Mouse (Mus musculus): ENCODE results near the gene Tbx6. TPM values are rescaled to one million over a fixed set of nuclear protein-coding genes. Genes with fewer than 3 reads are reported as not detected.

The Tbx6 gene
- 3.5 and 5.3 TPM in 2 replicates for polyA plus RNA-seq (2012; rRNA removed)

DNA sequence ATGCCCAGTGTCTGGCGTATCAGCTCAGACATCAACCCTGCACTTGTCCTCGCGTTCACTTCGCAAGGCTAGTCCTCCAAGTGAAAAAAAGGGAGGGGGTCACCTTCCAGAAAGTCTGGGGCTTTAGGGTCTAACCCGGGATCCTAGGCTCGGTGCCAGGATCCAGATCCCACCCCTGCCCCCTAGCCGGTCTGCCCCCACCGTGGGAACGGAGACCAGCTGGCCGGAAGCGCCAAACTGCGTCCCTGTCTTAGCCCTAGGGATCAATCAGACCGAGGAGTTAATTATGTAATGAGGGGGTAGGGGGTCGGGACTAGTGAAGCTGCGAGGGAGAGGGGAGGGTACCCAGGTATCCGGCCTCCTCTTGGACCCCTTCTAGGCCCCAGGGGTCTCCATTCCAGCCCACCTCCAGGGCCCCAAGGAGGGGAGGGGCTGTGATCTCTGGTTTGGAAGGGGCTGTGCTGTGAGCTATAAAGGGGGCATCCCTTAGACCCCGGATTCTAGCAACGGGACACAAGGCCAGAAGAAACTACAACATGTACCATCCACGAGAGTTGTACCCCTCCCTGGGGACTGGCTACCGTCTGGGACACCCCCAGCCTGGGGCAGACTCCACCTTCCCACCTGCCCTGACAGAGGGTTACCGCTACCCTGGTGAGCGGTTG, at the start of gene Tbx6:
TSS of gene Tbx6 (plus strand) at position 513 of the 665 bp plus-strand sequence.

GRCm38 (mm10) chr7:126759050-126759671, 22.1 kb upstream of the Tbx6 start, which contains the start of gene Mapk3:
Gene Mapk3, plus strand, starts transcription at chr7:126759601.

DNA sequence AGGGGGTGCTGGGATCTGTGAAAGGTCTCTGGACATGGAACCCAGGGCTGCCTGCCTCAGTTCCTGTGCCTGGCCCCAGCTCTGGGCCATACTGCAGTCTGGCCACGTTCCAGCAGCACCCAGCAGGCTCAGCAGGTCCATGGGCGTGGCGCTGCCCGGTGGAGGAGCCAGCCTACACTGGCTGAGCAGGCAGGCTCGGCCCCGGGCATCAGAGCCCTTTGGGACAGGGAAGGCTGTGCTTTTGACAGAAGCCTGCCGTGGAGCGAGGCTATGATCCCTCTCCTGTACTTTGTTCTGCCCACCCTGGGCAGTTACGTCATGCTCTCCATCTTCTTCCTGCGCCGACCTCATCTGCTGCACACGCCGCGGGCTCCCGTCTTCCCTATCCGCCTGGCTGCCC, 15.1 kb upstream of the Tbx6 start, which contains the start of gene Gdpd3:
TSS of gene Gdpd3 (plus strand) at position 134 of the 400 bp plus-strand sequence.

GRCm38 (mm10) chr7:126776598-126777057, 4.7 kb upstream of the Tbx6 start, which contains the start of gene Ypel3:
Gene Ypel3, plus strand, starts transcription at chr7:126776955.

GRCm38 (mm10) chr7:126791851-126792720, 10.8 kb downstream of the Tbx6 start, which contains the start of gene Ppp4c:
Gene Ppp4c, minus strand, starts transcription at chr7:126792496.

DNA sequence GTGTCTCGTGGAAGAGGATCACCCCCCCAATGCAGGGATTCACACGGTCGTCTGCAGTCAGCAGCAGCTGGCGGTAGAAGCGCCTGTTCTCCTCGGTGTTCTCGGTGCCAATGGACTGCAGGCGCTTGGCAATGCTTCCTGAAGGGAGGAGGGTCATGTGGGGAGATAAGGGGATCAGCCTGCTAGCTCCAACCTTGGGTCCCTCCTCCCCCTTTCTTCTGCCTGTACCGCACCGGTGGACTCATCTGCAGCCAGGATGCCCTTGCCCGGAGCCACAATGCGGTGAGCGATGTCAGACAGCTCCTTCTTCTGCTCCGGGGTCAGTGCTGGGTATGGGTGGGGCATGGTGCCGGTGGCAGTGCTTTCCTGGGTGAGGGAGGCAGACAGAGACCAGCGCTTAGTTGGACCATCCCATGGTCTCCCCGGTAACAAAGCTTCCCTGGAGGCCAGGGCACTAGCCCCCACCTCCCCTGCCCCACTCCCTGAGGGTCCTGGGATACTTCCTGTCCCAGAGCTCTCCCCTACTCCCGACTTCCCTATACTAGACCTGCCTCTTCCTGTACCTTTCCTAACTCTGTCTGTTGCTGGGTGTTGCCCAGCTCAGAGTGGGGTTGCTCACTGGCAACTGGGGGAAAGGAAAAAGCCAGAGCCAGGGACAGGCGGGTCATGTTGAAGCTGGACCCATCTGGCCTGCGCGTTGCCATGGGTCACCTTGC, 16.3 kb downstream of the Tbx6 start, which contains the start of gene Fam57b:
TSS of gene Fam57b (plus strand) at position 258 of the 716 bp plus-strand sequence.

DNA sequence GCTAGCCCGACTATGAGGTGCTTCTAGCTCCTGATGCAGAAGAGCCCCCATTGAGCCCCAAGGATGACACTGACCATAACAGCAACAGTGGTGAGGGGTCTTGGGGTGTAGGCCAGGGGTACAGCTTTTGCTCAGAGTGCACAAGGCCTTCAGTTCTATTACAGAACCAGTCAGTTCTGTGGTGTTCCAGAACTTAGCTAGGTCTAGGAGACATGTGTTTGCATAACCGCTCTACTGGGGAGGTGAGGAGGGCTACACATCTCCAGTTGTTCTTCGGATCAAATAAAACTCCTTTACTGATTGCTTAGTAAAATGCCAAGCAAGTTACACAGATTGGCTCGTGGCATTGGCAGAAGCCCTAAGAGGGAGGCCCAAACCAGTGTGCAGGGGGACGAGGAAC, 50.3 kb downstream of the Tbx6 start, which contains the start of gene 4930451I11Rik:
TSS of gene 4930451I11Rik (minus strand) at position 101 of the 400 bp plus-strand sequence.

Other genes starting within 250 kb of the Tbx6 start
- 143 and 153 TPM in 2 replicates for gene Eif3c, start 215.1 kb upstream of the Tbx6 start, polyA plus RNA-seq (2012; rRNA removed)
- 5.2 and 5.6 TPM in 2 replicates for gene Apobr, start 196.5 kb upstream of the Tbx6 start, polyA plus RNA-seq (2012; rRNA removed)
- 93.1 and 135 TPM in 2 replicates for gene Cln3, start 195.7 kb upstream of the Tbx6 start, polyA plus RNA-seq (2012; rRNA removed)
- gene Il27, start 186.5 kb upstream of the Tbx6 start, polyA plus RNA-seq (2012; rRNA removed), result 0.42 TPM in 1 of 2 replicates, not detected in the other
- gene Nupr1, start 150.6 kb upstream of the Tbx6 start, polyA plus RNA-seq (2012; rRNA removed), result 135 and 164 TPM in 2 replicates
- 53.8 and 56.8 TPM in 2 replicates for gene Sgf29, start 132.2 kb upstream of the Tbx6 start, polyA plus RNA-seq (2012; rRNA removed)
- gene Sult1a1, start 105.1 kb upstream of the Tbx6 start, polyA plus RNA-seq (2012; rRNA removed), result 36.6 and 41.1 TPM in 2 replicates
- gene Bola2, start 86.1 kb upstream of the Tbx6 start, polyA plus RNA-seq (2012; rRNA removed), result 71.6 and 99.0 TPM in 2 replicates
- gene Slx1b, start 85.7 kb upstream of the Tbx6 start, polyA plus RNA-seq (2012; rRNA removed), result 35.0 and 35.2 TPM in 2 replicates
- gene Coro1a, start 73.7 kb upstream of the Tbx6 start, polyA plus RNA-seq (2012; rRNA removed), result 68.2 and 90.8 TPM in 2 replicates
- gene Mapk3, start 21.9 kb upstream of the Tbx6 start, polyA plus RNA-seq (2012; rRNA removed), result 270 and 291 TPM in 2 replicates
- gene Gdpd3, start 15.1 kb upstream of the Tbx6 start, polyA plus RNA-seq (2012; rRNA removed), result 16.7 and 25.4 TPM in 2 replicates
- gene Ypel3, start 4.5 kb upstream of the Tbx6 start, polyA plus RNA-seq (2012; rRNA removed), result 456 and 506 TPM in 2 replicates
- gene Ppp4c, start 11.0 kb downstream of the Tbx6 start, polyA plus RNA-seq (2012; rRNA removed), result 245 and 279 TPM in 2 replicates
- 8.3 and 9.0 TPM in 2 replicates for gene Fam57b, start 16.2 kb downstream of the Tbx6 start, polyA plus RNA-seq (2012; rRNA removed)
- not detected in 2 replicates for gene 4930451I11Rik, start 50.2 kb downstream of the Tbx6 start, polyA plus RNA-seq (2012; rRNA removed)
- gene Doc2a, start 65.9 kb downstream of the Tbx6 start, polyA plus RNA-seq (2012; rRNA removed), result 0.12 and 0.45 TPM in 2 replicates
- gene Hirip3, start 80.5 kb downstream of the Tbx6 start, polyA plus RNA-seq (2012; rRNA removed), result 11.2 and 13.2 TPM in 2 replicates
- 82.1 and 86.8 TPM in 2 replicates for gene Ino80e, start 80.9 kb downstream of the Tbx6 start, polyA plus RNA-seq (2012; rRNA removed)
- gene Taok2, start 103.2 kb downstream of the Tbx6 start, polyA plus RNA-seq (2012; rRNA removed), result 167 and 168 TPM in 2 replicates
- gene Tmem219, start 141.4 kb downstream of the Tbx6 start, polyA plus RNA-seq (2012; rRNA removed), result 86.4 and 116 TPM in 2 replicates
- 44.3 and 45.2 TPM in 2 replicates for gene Kctd13, start 147.4 kb downstream of the Tbx6 start, polyA plus RNA-seq (2012; rRNA removed)
- 0.18 and 0.73 TPM in 2 replicates for gene Asphd1, start 168.1 kb downstream of the Tbx6 start, polyA plus RNA-seq (2012; rRNA removed)
- gene Sez6l2, start 169.1 kb downstream of the Tbx6 start, polyA plus RNA-seq (2012; rRNA removed), result 12.3 and 14.6 TPM in 2 replicates
- gene Cdipt, start 194.4 kb downstream of the Tbx6 start, polyA plus RNA-seq (2012; rRNA removed), result 307 and 318 TPM in 2 replicates
- 2.1 and 2.2 TPM in 2 replicates for gene Cdiptos, start 194.6 kb downstream of the Tbx6 start, polyA plus RNA-seq (2012; rRNA removed)
- 82.1 and 99.8 TPM in 2 replicates for gene Mvp, start 233.1 kb downstream of the Tbx6 start, polyA plus RNA-seq (2012; rRNA removed)
- gene Pagr1b, start 235.0 kb downstream of the Tbx6 start, polyA plus RNA-seq (2012; rRNA removed), result 2.2 and 4.7 TPM in 2 replicates
- gene Pagr1a, start 235.9 kb downstream of the Tbx6 start, polyA plus RNA-seq (2012; rRNA removed), result 1.3 and 3.5 TPM in 2 replicates
- 60.7 and 61.9 TPM in 2 replicates for gene Gm42742, start 239.6 kb downstream of the Tbx6 start, polyA plus RNA-seq (2012; rRNA removed)
- gene Prrt2, start 239.7 kb downstream of the Tbx6 start, polyA plus RNA-seq (2012; rRNA removed), result 20.6 and 34.9 TPM in 2 replicates
- gene Maz, start 245.6 kb downstream of the Tbx6 start, polyA plus RNA-seq (2012; rRNA removed), result 393 and 433 TPM in 2 replicates

All from ovary, adult 2 months (tissue).